Mouse (Mus musculus): ENCODE data around the gene Vmn1r13. TPM values are rescaled to one million over a fixed set of nuclear protein-coding genes. Genes with fewer than 3 reads are reported as not detected.
"Not testable (repeated sequence)": the region's sequence is repeated elsewhere in the genome, so short reads cannot be mapped to it uniquely, and the experiment has no call there.

Gene Vmn1r13
- not detected in 2 replicates for polyA plus RNA-seq (2014; fragmentation: Nextera tagmentation; extraction: Ambion mirVana)

DNA sequence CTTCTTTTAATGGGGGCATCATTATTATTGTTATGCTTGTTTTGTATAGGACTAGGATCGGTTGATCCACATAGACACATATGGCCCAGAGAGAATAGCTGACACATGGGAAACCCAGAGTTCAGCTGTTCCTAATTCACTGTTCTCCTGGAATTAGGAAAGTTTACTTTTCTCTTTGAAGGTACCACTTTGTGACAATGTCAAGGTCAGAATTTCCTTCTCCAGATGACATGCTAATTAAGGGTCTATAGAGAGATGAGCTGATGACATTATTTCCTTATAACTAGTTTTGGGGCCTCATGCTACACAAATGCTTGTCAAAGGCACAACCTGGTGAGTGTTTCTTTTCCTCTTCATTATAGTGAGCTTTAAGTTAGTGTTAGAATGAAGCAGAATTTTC is at the start of gene Vmn1r13:
Vmn1r13 (plus strand) TSS at position 301 of the 400 bp plus-strand sequence.
- H3K4me2 ChIP-seq (ENCODE audit: low read length); H3K9ac ChIP-seq (replicated peaks; ENCODE audit: low read length); H3K27ac ChIP-seq (replicated peaks; ENCODE audit: low read depth, low read length); H3K4me1 ChIP-seq (ENCODE audit: control insufficient read depth, insufficient read depth, low read length); ATAC-seq (ENCODE audit: low FRiP score, low TSS enrichment); H3K9me3 ChIP-seq (ENCODE audit: control insufficient read depth, low read length); H3K36me3 ChIP-seq (ENCODE audit: control insufficient read depth, insufficient read depth, low read length); DNase-seq; H3K27me3 ChIP-seq (ENCODE audit: control insufficient read depth, insufficient read depth, low read length); H3K4me3 ChIP-seq (replicated peaks; ENCODE audit: low read depth, low read length): not testable (repeated sequence)
- WGBS: 96% methylated on average over 1 of the region's 1 CpGs

- Histone ChIP-seq H3K4me3 (replicated peaks; ENCODE audit: low read depth, low read length) (no peak within 1 kb of the TSS), H3K9ac (replicated peaks; ENCODE audit: low read length) (no peak within 1 kb of the TSS), H3K4me2 (ENCODE audit: low read length) (no peak within 1 kb of the TSS), H3K27me3 (ENCODE audit: control insufficient read depth, insufficient read depth, low read length) (no peaks in the 10 kb centered on the region), H3K9me3 (ENCODE audit: control insufficient read depth, low read length) (no peaks in the 10 kb centered on the region), H3K36me3 (ENCODE audit: control insufficient read depth, insufficient read depth, low read length) (no peaks in the 10 kb centered on the region), H3K27ac (replicated peaks; ENCODE audit: low read depth, low read length) (no peak within 1 kb of the TSS), H3K4me1 (ENCODE audit: control insufficient read depth, insufficient read depth, low read length) (no peaks in the 10 kb centered on the region)
- no peak for ATAC-seq (ENCODE audit: low FRiP score, low TSS enrichment)
- WGBS: 86% methylated on average over 2 of the region's 2 CpGs
- DNase-seq: no peak
Measured at GRCm38 (mm10) chr6:57156619-57157018, 46.5 kb upstream of the Vmn1r13 start, which contains the start of gene Vmn1r12. Vmn1r12 (plus strand) TSS chr6:57156919.

DNA sequence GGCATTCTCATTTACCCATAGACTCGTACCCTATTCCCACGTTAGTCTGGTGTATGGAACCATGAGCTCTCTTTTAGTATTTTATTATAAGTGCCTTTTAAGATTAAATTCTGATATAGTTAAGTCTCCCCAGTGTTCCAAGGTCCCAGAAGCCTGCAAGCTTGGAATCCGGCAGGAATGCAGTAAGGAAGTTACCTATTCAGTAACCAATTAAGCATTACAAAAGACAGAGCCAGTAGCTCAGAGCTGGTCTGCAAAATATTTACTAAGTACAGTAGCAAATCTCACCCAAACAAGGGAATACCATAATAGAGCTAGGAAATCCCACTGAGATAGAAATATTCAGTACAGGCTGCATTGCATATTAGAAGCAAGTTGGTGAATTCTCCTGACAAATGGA is 13.1 kb upstream of the Vmn1r13 start:
- not testable (repeated sequence) for H3K27me3 ChIP-seq (ENCODE audit: control insufficient read depth, insufficient read depth, low read length); ATAC-seq (ENCODE audit: low FRiP score, low TSS enrichment); H3K27ac ChIP-seq (replicated peaks; ENCODE audit: low read depth, low read length); H3K4me1 ChIP-seq (ENCODE audit: control insufficient read depth, insufficient read depth, low read length); H3K36me3 ChIP-seq (ENCODE audit: control insufficient read depth, insufficient read depth, low read length); H3K9ac ChIP-seq (replicated peaks; ENCODE audit: low read length); H3K4me3 ChIP-seq (replicated peaks; ENCODE audit: low read depth, low read length); H3K4me2 ChIP-seq (ENCODE audit: low read length); H3K9me3 ChIP-seq (ENCODE audit: control insufficient read depth, low read length); DNase-seq
- 72% methylated on average over 3 of the region's 3 CpGs for WGBS

- ATAC-seq (ENCODE audit: low FRiP score, low TSS enrichment) (no peak), DNase-seq (no peak)
- no peak within 1 kb of the TSS for H3K4me3 ChIP-seq (replicated peaks; ENCODE audit: low read depth, low read length)
- no peaks in the 10 kb centered on the region for H3K27me3 ChIP-seq (ENCODE audit: control insufficient read depth, insufficient read depth, low read length)
- no peaks in the 10 kb centered on the region for H3K4me1 ChIP-seq (ENCODE audit: control insufficient read depth, insufficient read depth, low read length)
- no peaks in the 10 kb centered on the region for H3K9me3 ChIP-seq (ENCODE audit: control insufficient read depth, low read length)
- no peak within 1 kb of the TSS for H3K4me2 ChIP-seq (ENCODE audit: low read length)
- 94% methylated on average over 3 of the region's 3 CpGs for WGBS
- no peak within 1 kb of the TSS for H3K9ac ChIP-seq (replicated peaks; ENCODE audit: low read length)
- no peaks in the 10 kb centered on the region for H3K36me3 ChIP-seq (ENCODE audit: control insufficient read depth, insufficient read depth, low read length)
- no peak within 1 kb of the TSS for H3K27ac ChIP-seq (replicated peaks; ENCODE audit: low read depth, low read length)
Measured at GRCm38 (mm10) chr6:57231386-57231785, 28.3 kb downstream of the Vmn1r13 start, which contains the start of gene Vmn1r14. Vmn1r14 (plus strand) TSS chr6:57231686.

DNA sequence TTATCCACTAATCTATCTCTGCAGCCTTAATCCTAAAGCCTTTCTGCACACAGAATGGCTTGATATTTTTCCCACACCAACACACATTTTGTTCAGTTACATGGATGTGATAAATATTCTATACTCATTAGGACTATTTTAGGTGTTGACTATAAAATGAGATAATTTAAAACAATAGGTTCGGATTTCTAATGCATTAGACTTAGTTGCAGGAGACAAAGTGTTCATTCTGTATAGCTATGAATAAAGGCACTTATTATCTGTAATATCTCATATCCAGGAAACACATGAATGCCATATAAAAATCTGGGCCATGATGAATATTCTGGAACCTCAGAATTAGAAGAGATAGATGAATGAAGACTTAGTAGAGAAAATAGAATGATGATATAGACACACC is 54.6 kb downstream of the Vmn1r13 start, which contains the start of gene Vmn1r15:
Vmn1r15 (plus strand) TSS at position 301 of the 400 bp plus-strand sequence.
- ATAC-seq (ENCODE audit: low FRiP score, low TSS enrichment): no peak

GRCm38 (mm10) chr6:57260990-57261389 is 57.9 kb downstream of the Vmn1r13 start:
- no peak for ATAC-seq (ENCODE audit: low FRiP score, low TSS enrichment)
- Histone ChIP-seq H3K9me3 (ENCODE audit: control insufficient read depth, low read length) (no peaks in the 10 kb centered on the region), H3K27ac (replicated peaks; ENCODE audit: low read depth, low read length) (no peak overlapping the region), H3K27me3 (ENCODE audit: control insufficient read depth, insufficient read depth, low read length) (no peaks in the 10 kb centered on the region), H3K4me3 (replicated peaks; ENCODE audit: low read depth, low read length) (no peak overlapping the region), H3K9ac (replicated peaks; ENCODE audit: low read length) (no peak overlapping the region), H3K4me2 (ENCODE audit: low read length) (no peak overlapping the region), H3K4me1 (ENCODE audit: control insufficient read depth, insufficient read depth, low read length) (no peaks in the 10 kb centered on the region), H3K36me3 (ENCODE audit: control insufficient read depth, insufficient read depth, low read length) (no peaks in the 10 kb centered on the region)
- DNase-seq: no peak
- 95% methylated on average over 2 of the region's 2 CpGs for WGBS

More for the DNA sequence above, 54.6 kb downstream of the Vmn1r13 start, which contains the start of gene Vmn1r15:
- H3K4me3 ChIP-seq (replicated peaks; ENCODE audit: low read depth, low read length): no peak within 1 kb of the TSS
- no peaks in the 10 kb centered on the region for H3K36me3 ChIP-seq (ENCODE audit: control insufficient read depth, insufficient read depth, low read length)
- no peaks in the 10 kb centered on the region for H3K4me1 ChIP-seq (ENCODE audit: control insufficient read depth, insufficient read depth, low read length)
- WGBS: 75% methylated on average over 1 of the region's 1 CpGs
- H3K27ac ChIP-seq (replicated peaks; ENCODE audit: low read depth, low read length): no peak within 1 kb of the TSS
- no peak within 1 kb of the TSS for H3K9ac ChIP-seq (replicated peaks; ENCODE audit: low read length)
- no peaks in the 10 kb centered on the region for H3K9me3 ChIP-seq (ENCODE audit: control insufficient read depth, low read length)
- H3K4me2 ChIP-seq (ENCODE audit: low read length): no peak within 1 kb of the TSS
- no peak for DNase-seq
- no peaks in the 10 kb centered on the region for H3K27me3 ChIP-seq (ENCODE audit: control insufficient read depth, insufficient read depth, low read length)

Other genes with a start within 250 kb of the Vmn1r13 start
- not detected in 2 replicates for gene Vmn1r5, start 233.0 kb upstream of the Vmn1r13 start, polyA plus RNA-seq (2014; fragmentation: Nextera tagmentation; extraction: Ambion mirVana)
- not detected in 2 replicates for gene Vmn1r6, start 206.0 kb upstream of the Vmn1r13 start, polyA plus RNA-seq (2014; fragmentation: Nextera tagmentation; extraction: Ambion mirVana)
- gene Vmn1r7, start 178.0 kb upstream of the Vmn1r13 start, polyA plus RNA-seq (2014; fragmentation: Nextera tagmentation; extraction: Ambion mirVana): not detected in 2 replicates
- gene Vmn1r8, start 171.0 kb upstream of the Vmn1r13 start, polyA plus RNA-seq (2014; fragmentation: Nextera tagmentation; extraction: Ambion mirVana): not detected in 2 replicates
- not detected in 2 replicates for gene Vmn1r9, start 136.5 kb upstream of the Vmn1r13 start, polyA plus RNA-seq (2014; fragmentation: Nextera tagmentation; extraction: Ambion mirVana)
- not detected in 2 replicates for gene Vmn1r10, start 93.8 kb upstream of the Vmn1r13 start, polyA plus RNA-seq (2014; fragmentation: Nextera tagmentation; extraction: Ambion mirVana)
- not detected in 2 replicates for gene Vmn1r11, start 69.8 kb upstream of the Vmn1r13 start, polyA plus RNA-seq (2014; fragmentation: Nextera tagmentation; extraction: Ambion mirVana)
- gene Vmn1r12, start 46.4 kb upstream of the Vmn1r13 start, polyA plus RNA-seq (2014; fragmentation: Nextera tagmentation; extraction: Ambion mirVana): not detected in 2 replicates
- not detected in 2 replicates for gene Vmn1r14, start 28.4 kb downstream of the Vmn1r13 start, polyA plus RNA-seq (2014; fragmentation: Nextera tagmentation; extraction: Ambion mirVana)
- not detected in 2 replicates for gene Vmn1r15, start 54.7 kb downstream of the Vmn1r13 start, polyA plus RNA-seq (2014; fragmentation: Nextera tagmentation; extraction: Ambion mirVana)
- gene Vmn1r16, start 126.2 kb downstream of the Vmn1r13 start, polyA plus RNA-seq (2014; fragmentation: Nextera tagmentation; extraction: Ambion mirVana): not detected in 2 replicates
- not detected in 2 replicates for gene Vmn1r17, start 160.4 kb downstream of the Vmn1r13 start, polyA plus RNA-seq (2014; fragmentation: Nextera tagmentation; extraction: Ambion mirVana)
- gene Vmn1r18, start 192.5 kb downstream of the Vmn1r13 start, polyA plus RNA-seq (2014; fragmentation: Nextera tagmentation; extraction: Ambion mirVana): not detected in 2 replicates
- gene Vmn1r19, start 200.5 kb downstream of the Vmn1r13 start, polyA plus RNA-seq (2014; fragmentation: Nextera tagmentation; extraction: Ambion mirVana): not detected in 2 replicates
- not detected in 2 replicates for gene Vmn1r20, start 225.6 kb downstream of the Vmn1r13 start, polyA plus RNA-seq (2014; fragmentation: Nextera tagmentation; extraction: Ambion mirVana)

Measured in midbrain, embryonic 14.5 days (tissue).